ENCODE assay signal across 20 mouse cellular contexts in genomic region chr17:29159743-29160455, GRCm38 (mm10). TPM values are rescaled to one million over a fixed set of nuclear protein-coding genes. Genes with fewer than 3 reads are reported as not detected.
DNase-seq lines count a peak whose midpoint lies in the region; ATAC-seq and TF ChIP-seq lines count a peak whose summit lies in the region.
"Had no signal": no experiment of that assay in that cellular context is flagged by ENCODE, and none has a peak within 500 bp of the region (broad histone marks: within the 10 kb centered on the region; RNA-seq: fewer than 3 reads in every experiment).

No protein-coding gene starts in this region.

- no peak overlapping the region for H3K27ac ChIP-seq in kidney, embryonic 15.5 days
- H3K27ac ChIP-seq in stomach, postnatal 0 days (replicated peaks) = peak overlapping the region; percentile 58; the same call in 1 of the 2 replicates
- H3K27ac ChIP-seq: forebrain, embryonic 13.5 days; heart, adult 2 months; left cerebral cortex, adult 2 months; liver, embryonic 13.5 days had no signal

- peaks cover 29% of the 10 kb centered on the region for H3K4me1 ChIP-seq in kidney, embryonic 15.5 days
- peaks cover 5% of the 10 kb centered on the region for H3K4me1 ChIP-seq in stomach, postnatal 0 days (replicated peaks; ENCODE audit: control insufficient read depth, insufficient read depth)

- DNase-seq in kidney, postnatal 36 days = peak; percentile 20 to 43
- DNase-seq in ES-CJ7 (ENCODE audit: low read depth, low spot score) (peak; percentile 94), WW6 (ENCODE audit: low read depth, low spot score) (peak; percentile 70)
- no peak for DNase-seq in stomach, postnatal 0 days (ENCODE audit: low spot score)
- no peak for DNase-seq in gastrocnemius, postnatal 14 days
- no peak for DNase-seq in thymus, postnatal 25 days
- DNase-seq: adrenal gland, adult 2 months; cerebellum, adult 9-10 months; gastrocnemius, postnatal 25 days; heart, adult 2 months; kidney, postnatal 14 days; left cerebral cortex, postnatal 4 days; liver, embryonic 13.5 days; lung, embryonic 14.5 days; lung, postnatal 4 days; retina, postnatal 1 day had no signal

- TF ChIP-seq CTCF in stomach, postnatal 0 days (IDR thresholded peaks at IDR 0.05; ENCODE audit: low read depth) = no peak

- no peaks in the 10 kb centered on the region for H3K36me3 ChIP-seq in kidney, embryonic 15.5 days
- no peaks in the 10 kb centered on the region for H3K36me3 ChIP-seq in stomach, postnatal 0 days (ENCODE audit: control insufficient read depth, insufficient read depth, low read length)
- H3K36me3 ChIP-seq: liver, embryonic 13.5 days had no signal

- H3K4me3 ChIP-seq in kidney, embryonic 15.5 days (replicated peaks) = no peak overlapping the region
- no peak overlapping the region for H3K4me3 ChIP-seq in stomach, postnatal 0 days (ENCODE audit: low read depth, low read length)
- H3K4me3 ChIP-seq: forebrain, embryonic 13.5 days; heart, adult 2 months; left cerebral cortex, adult 2 months; liver, embryonic 13.5 days had no signal

- no peak for ATAC-seq in kidney, embryonic 15.5 days (replicated peaks; ENCODE audit: low FRiP score)
- ATAC-seq in stomach, postnatal 0 days (ENCODE audit: low FRiP score, low TSS enrichment) = peak; percentile 28; the same call in 1 of the 2 replicates
- ATAC-seq: forebrain, embryonic 13.5 days had no signal

- H3K4me2 ChIP-seq in kidney, embryonic 15.5 days = no peak overlapping the region
- H3K4me2 ChIP-seq in stomach, postnatal 0 days (replicated peaks; ENCODE audit: low read depth) = no peak overlapping the region
- H3K4me2 ChIP-seq: forebrain, embryonic 13.5 days; liver, embryonic 13.5 days; lung, embryonic 14.5 days had no signal

- no peaks in the 10 kb centered on the region; the same call in 1 of the 2 replicates for H3K9me3 ChIP-seq in kidney, embryonic 15.5 days (replicated peaks)
- no peaks in the 10 kb centered on the region for H3K9me3 ChIP-seq in stomach, postnatal 0 days (ENCODE audit: control insufficient read depth, low read length)
- H3K9me3 ChIP-seq: forebrain, embryonic 13.5 days; liver, embryonic 13.5 days had no signal

- TF ChIP-seq EP300 in stomach, postnatal 0 days (optimal IDR thresholded peaks at IDR 0.05) = no peak

- H3K9ac ChIP-seq in kidney, embryonic 15.5 days = no peak overlapping the region
- H3K9ac ChIP-seq in stomach, postnatal 0 days (ENCODE audit: low read length) = no peak overlapping the region
- H3K9ac ChIP-seq: forebrain, embryonic 13.5 days; liver, embryonic 13.5 days; lung, embryonic 14.5 days had no signal

- 86% methylated on average over 16 of the region's 16 CpGs for WGBS in kidney, embryonic 15.5 days
- whole genome bisulfite sequencing in stomach, postnatal 0 days = 72% methylated on average over 16 of the region's 16 CpGs

- intact Hi-C loops in gastrocnemius, postnatal 14 days (cut with DNase I; ENCODE audit: low total_unique reads) = no loop called here

- no peaks in the 10 kb centered on the region for H3K27me3 ChIP-seq in kidney, embryonic 15.5 days
- no peaks in the 10 kb centered on the region for H3K27me3 ChIP-seq in stomach, postnatal 0 days (ENCODE audit: control insufficient read depth, insufficient read depth, low read length)
- H3K27me3 ChIP-seq: forebrain, embryonic 13.5 days had no signal

RNA-seq across cellular contexts. Expression of gene Rab44, which starts 46.0 kb away (rescaled TPM):
- polyA plus RNA-seq in kidney, embryonic 15.5 days (2015; fragmentation: Nextera tagmentation; extraction: Ambion mirVana) = 0.34 and 0.35 TPM in 2 replicates
- 1.4 and 2.2 TPM in 2 replicates for polyA plus RNA-seq in stomach, postnatal 0 days (2015; fragmentation: Nextera tagmentation; extraction: Ambion mirVana)
- total RNA-seq in gastrocnemius, postnatal 14 days (2021) = 1 to 10 TPM; 1.2 to 1.6 TPM
- polyA plus RNA-seq: forebrain, embryonic 13.5 days; hindbrain, embryonic 11.5 days had no signal

Comparison
In these comparisons a context has a peak if more than half of its experiments do, and no peak if none do; other contexts are left out.
1. DNase-seq: peak in kidney, postnatal 36 days (2 of 2), ES-CJ7 (single experiment) and WW6 (single experiment); none in stomach, postnatal 0 days (single experiment), gastrocnemius, postnatal 14 days (single experiment) and thymus, postnatal 25 days (single experiment).